Mouse (Mus musculus) ES-E14 (cell line): Measurements from ENCODE around the gene Susd1.

Experiments used
- CHD2 ChIP-seq: IDR thresholded peaks from 2 replicates; pipeline ENCODE4 v1.6.1; 2014; ENCODE audit warnings: mild to moderate bottlenecking, low read depth, low read length, inconsistent platforms
- HCFC1 ChIP-seq: IDR thresholded peaks from 2 replicates; pipeline ENCODE4 v1.6.1; 2012; ENCODE audit warnings: low read length, inconsistent platforms, borderline replicate concordance; ENCODE audit not compliant: insufficient read depth
- MAFK ChIP-seq: IDR thresholded peaks from 2 replicates; pipeline ENCODE4 v1.6.1; 2014; ENCODE audit warnings: mild to moderate bottlenecking, low read depth, low read length, inconsistent platforms; ENCODE audit not compliant: insufficient read depth
- ZC3H11A ChIP-seq: IDR thresholded peaks from 2 replicates; pipeline ENCODE4 v1.6.1; 2012; ENCODE audit warnings: low read depth, mild to moderate bottlenecking, inconsistent platforms, low read length, borderline replicate concordance
- ZNF384 ChIP-seq: IDR thresholded peaks from 2 replicates; pipeline ENCODE4 v1.6.1; 2012; ENCODE audit warnings: low read depth, low read length, inconsistent platforms

DNA sequence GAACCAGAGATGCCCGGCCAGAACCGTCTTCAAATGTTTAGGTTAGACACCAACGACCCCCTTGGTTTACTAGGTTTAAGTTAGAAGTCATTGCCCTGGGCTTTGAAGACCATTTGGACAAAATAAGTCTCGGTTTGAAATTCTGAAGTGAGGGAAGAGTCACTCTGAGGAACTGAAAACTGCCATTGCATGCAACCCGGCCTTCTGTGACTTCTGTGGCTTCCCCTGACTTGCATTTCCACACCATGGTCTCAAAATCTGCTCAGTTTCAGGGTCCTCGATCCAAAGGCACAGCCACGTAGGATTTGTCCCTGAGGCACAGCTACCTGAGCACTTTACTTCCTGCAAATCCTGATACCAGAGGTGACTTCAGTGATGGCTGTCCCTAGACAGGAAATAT is 86.5 kb downstream of the Susd1 start:
- TF ChIP-seq MAFK (no peak), CHD2 (no peak), ZNF384 (no peak), HCFC1 (no peak), ZC3H11A (no peak)
